Mouse (Mus musculus) bone marrow, adult 2 months (tissue): ENCODE measurements around the gene Pacrg.

ENCODE experiments used
- CTCF ChIP-seq: fragments of 200-500 bp; IDR thresholded peaks from 2 replicates; pipeline ENCODE4 v1.5.1; 2011; ENCODE audit warnings: low read length, control low read depth; ENCODE audit not compliant: control insufficient read depth, insufficient read depth
- POLR2A ChIP-seq: fragments of 200-500 bp; IDR thresholded peaks from 2 replicates; pipeline ENCODE4 v1.6.1; 2011; ENCODE audit warnings: low read depth, mild to moderate bottlenecking, control low read depth, low read length, borderline replicate concordance; ENCODE audit not compliant: control insufficient read depth

GRCm38 (mm10) chr17:10378467-10379175, 461.5 kb downstream of the Pacrg start:
- TF ChIP-seq CTCF (no peak), POLR2A (no peak)
